Mouse (Mus musculus) hindbrain, embryonic 12.5 days (tissue): ENCODE data around the gene Tgfbi. TPM values are rescaled to one million over a fixed set of nuclear protein-coding genes. Genes with fewer than 3 reads are reported as not detected.

Source experiments
- ATAC-seq: fragments of 200-750 bp; cut with Nextera tagmentation; 2 replicates; pipeline ENCODE4 v1.8.0; 2017; ENCODE audit warnings: moderate TSS enrichment; ENCODE audit not compliant: low FRiP score
- H3K27ac ChIP-seq: fragments of 300-500 bp; sonication (generic); 2 replicates; pipeline ENCODE4 v1.5.1; 2016; ENCODE audit warnings: mild to moderate bottlenecking
- H3K27me3 ChIP-seq: fragments of 300-500 bp; sonication (generic); 2 replicates; pipeline ENCODE4 v1.6.1; 2016; ENCODE audit warnings: mild to moderate bottlenecking
- H3K36me3 ChIP-seq: fragments of 300-500 bp; sonication (generic); 2 replicates; pipeline ENCODE4 v1.6.1; 2016; ENCODE audit warnings: mild to moderate bottlenecking
- H3K4me1 ChIP-seq: fragments of 300-500 bp; sonication (generic); 2 replicates; pipeline ENCODE4 v1.6.1; 2016
- H3K4me2 ChIP-seq: fragments of 300-500 bp; sonication (generic); replicated peaks from 2 replicates; pipeline ENCODE4 v1.6.1; 2016; ENCODE audit warnings: mild to moderate bottlenecking
- H3K4me3 ChIP-seq: fragments of 300-500 bp; sonication (generic); 2 replicates; pipeline ENCODE4 v1.5.1; 2016; ENCODE audit warnings: mild to moderate bottlenecking
- H3K9ac ChIP-seq: fragments of 300-500 bp; sonication (generic); 2 replicates; pipeline ENCODE4 v1.6.1; 2016; ENCODE audit warnings: mild to moderate bottlenecking, moderate library complexity
- H3K9me3 ChIP-seq: fragments of 300-500 bp; sonication (generic); replicated peaks from 2 replicates; pipeline ENCODE4 v1.6.1; 2016; ENCODE audit warnings: mild to moderate bottlenecking
- WGBS: fragments of 180-500 bp; shearing (Covaris S2); methylation state at CpG from one replicate; pipeline ENCODE4 v1.1.7; 2016; 5-methylcytosine and 5-hydroxymethylcytosine counted together
- polyA plus RNA-seq: library from polyadenylated mRNA; unstranded; fragments of >200 nt; fragmentation: Nextera tagmentation; extraction: Ambion mirVana; gene quantifications from 2 replicates; pipeline ENCODE4 v1.2.1, GENCODE M21; 2016

Tgfbi gene
- polyA plus RNA-seq: 65.5 and 72.2 TPM in 2 replicates

DNA sequence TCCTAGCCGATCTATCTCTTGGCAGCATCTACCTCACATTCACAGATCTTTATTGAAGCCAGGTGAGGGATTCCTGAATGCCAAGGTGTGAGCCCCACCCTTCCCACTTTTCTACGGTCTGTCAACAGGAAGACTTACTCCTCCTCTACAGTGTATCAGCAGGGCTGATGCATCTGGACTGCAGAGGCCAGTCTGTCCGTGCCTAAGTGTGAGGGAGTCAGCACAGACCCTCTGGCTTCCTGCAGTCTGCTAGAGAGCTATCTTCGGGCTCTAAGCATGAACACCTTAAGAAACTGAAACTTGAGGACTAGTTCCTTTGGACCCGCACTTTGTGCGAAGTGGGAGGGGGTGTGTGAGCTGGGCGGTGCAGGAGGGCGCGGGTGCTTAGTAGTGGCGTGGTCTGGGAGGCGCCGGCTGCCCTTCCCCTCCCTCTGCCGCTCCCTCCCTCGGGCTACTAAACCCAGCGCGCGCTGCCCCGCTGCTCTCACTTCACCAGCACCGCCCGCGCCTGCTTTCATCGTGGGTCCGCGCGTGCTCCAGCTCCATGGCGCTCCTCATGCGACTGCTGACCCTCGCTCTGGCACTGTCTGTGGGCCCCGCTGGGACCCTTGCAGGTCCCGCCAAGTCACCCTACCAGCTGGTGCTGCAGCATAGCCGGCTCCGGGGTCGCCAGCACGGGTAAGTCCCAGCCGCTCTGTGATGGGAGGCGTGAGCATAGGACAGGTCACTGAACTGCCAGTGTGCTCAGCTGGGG lies at the start of gene Tgfbi:
Gene Tgfbi (plus strand): TSS at position 421 of the 754 bp plus-strand sequence.
- 3% methylated on average over 35 of the region's 36 CpGs for WGBS
- Histone ChIP-seq H3K4me1 (peaks cover 29% of the 10 kb centered on the region), H3K9me3 (no peaks in the 10 kb centered on the region), H3K27me3 (peaks cover 31% of the 10 kb centered on the region; the same call in 1 of the 2 replicates), H3K4me2 (peak within 1 kb of the TSS; percentile 82), H3K4me3 (peak within 1 kb of the TSS; percentile 43), H3K27ac (no peak within 1 kb of the TSS), H3K36me3 (no peaks in the 10 kb centered on the region), H3K9ac (peak within 1 kb of the TSS; percentile 65)
- peak; percentile 68 for ATAC-seq

DNA sequence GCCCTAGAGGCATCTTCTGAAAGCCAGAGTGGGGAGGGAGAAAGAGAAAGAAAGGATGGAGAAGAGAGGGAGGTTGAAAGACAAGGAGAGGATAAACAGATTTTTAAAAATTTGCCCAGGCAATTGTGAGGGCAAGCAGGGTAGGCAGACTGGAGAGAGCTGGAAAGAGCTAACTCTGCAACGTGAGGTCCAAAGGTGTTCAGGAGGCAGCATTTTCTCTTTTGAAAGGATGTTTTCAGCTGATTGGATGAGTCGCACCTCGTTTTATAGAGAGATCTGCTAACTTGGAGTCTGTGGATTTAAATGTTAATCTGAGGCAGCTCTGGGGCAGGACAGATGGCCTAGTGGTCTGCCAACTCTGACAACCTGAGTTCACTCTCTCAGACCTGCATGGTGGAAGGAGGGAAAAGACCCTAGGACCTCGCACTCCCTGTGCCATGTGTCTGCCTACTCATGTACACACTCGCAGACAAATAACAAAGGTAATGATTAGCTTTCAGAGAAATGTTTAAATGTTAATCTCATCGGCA lies 49.4 kb upstream of the Tgfbi start:
- H3K4me1 ChIP-seq: peaks cover 12% of the 10 kb centered on the region
- ATAC-seq: no peak
- no peak overlapping the region for H3K9ac ChIP-seq
- no peaks in the 10 kb centered on the region for H3K9me3 ChIP-seq
- no peak overlapping the region for H3K4me2 ChIP-seq
- WGBS: 89% methylated on average over 6 of the region's 6 CpGs
- no peaks in the 10 kb centered on the region for H3K36me3 ChIP-seq
- no peak overlapping the region for H3K27ac ChIP-seq
- H3K27me3 ChIP-seq: no peaks in the 10 kb centered on the region
- H3K4me3 ChIP-seq: no peak overlapping the region

DNA sequence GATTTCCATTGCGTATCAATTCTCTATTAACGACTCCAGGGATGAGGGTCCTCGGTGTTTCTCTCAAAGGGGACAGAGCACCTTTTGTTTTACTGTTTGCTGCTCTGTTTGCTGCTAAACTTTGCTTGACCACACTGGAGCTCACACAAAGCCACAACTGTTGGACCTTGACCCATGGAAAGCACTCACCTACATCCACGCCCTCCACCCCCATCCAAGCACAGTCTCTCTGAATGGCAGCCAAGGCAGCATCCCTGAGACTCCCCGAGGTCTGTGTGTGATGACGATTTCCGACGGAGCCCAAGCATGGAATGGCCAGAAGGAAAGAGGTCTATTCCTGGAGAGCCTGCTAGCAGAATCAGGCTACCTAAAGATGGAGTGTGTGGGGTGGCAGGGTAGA lies 48.2 kb upstream of the Tgfbi start:
- peaks cover 12% of the 10 kb centered on the region; the same call in 1 of the 2 replicates for H3K4me1 ChIP-seq

DNA sequence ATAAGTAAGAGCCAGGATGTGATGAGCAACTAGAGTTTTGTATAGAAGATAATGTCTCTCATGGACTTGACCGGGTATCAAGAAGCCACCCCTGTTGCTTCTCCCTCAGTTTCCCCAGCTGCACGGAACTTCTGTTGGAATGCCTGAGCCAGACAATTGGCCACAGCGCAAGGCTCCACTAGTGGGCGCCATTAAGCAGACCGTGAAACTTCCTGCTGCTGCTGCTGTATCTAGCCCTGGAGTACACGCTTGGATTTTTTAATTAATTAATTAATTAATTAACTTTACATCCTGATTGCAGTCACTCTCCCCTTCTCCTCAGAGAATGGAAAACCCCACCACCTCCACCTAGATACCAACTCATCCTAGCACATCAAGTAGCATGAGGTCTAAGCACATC lies 46.2 kb upstream of the Tgfbi start:
- 31% methylated on average over 6 of the region's 6 CpGs for WGBS
- peaks cover 5% of the 10 kb centered on the region; the same call in 1 of the 2 replicates for H3K4me1 ChIP-seq
- no peak overlapping the region for H3K27ac ChIP-seq
- H3K9ac ChIP-seq: no peak overlapping the region
- H3K36me3 ChIP-seq: no peaks in the 10 kb centered on the region
- no peak for ATAC-seq
- no peak overlapping the region for H3K4me2 ChIP-seq
- H3K4me3 ChIP-seq: no peak overlapping the region
- no peaks in the 10 kb centered on the region for H3K27me3 ChIP-seq
- no peaks in the 10 kb centered on the region for H3K9me3 ChIP-seq

More for the DNA sequence above, 48.2 kb upstream of the Tgfbi start:
- Histone ChIP-seq H3K4me3 (no peak overlapping the region), H3K27ac (no peak overlapping the region), H3K9ac (no peak overlapping the region), H3K9me3 (no peaks in the 10 kb centered on the region), H3K4me2 (no peak overlapping the region), H3K36me3 (no peaks in the 10 kb centered on the region), H3K27me3 (no peaks in the 10 kb centered on the region)
- WGBS: 71% methylated on average over 8 of the region's 8 CpGs
- no peak for ATAC-seq

DNA sequence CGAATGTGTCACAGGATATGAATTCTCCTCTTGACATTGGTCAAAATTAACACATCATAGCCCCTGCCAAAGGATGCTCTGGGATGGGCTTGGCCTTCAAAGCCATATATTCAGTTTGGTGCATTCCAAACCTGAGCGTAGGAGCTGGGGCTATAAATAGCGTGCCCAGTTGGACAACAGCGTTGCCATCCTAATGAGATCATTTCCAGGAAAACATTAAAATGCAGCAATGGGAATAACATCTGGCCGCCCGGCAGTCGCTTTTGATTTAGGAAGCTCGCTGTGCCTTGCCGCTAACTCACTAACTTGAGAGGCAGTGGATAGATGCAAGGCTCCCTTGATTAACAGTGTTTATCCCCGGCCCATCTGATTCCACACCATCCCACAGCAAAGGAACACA lies 43.0 kb upstream of the Tgfbi start:
- 56% methylated on average over 10 of the region's 10 CpGs for WGBS
- no peak overlapping the region for H3K9ac ChIP-seq
- H3K4me3 ChIP-seq: no peak overlapping the region
- no peaks in the 10 kb centered on the region for H3K36me3 ChIP-seq
- H3K4me1 ChIP-seq: no peaks in the 10 kb centered on the region
- H3K4me2 ChIP-seq: no peak overlapping the region
- no peak for ATAC-seq
- no peak overlapping the region for H3K27ac ChIP-seq
- no peaks in the 10 kb centered on the region for H3K27me3 ChIP-seq
- no peaks in the 10 kb centered on the region for H3K9me3 ChIP-seq

DNA sequence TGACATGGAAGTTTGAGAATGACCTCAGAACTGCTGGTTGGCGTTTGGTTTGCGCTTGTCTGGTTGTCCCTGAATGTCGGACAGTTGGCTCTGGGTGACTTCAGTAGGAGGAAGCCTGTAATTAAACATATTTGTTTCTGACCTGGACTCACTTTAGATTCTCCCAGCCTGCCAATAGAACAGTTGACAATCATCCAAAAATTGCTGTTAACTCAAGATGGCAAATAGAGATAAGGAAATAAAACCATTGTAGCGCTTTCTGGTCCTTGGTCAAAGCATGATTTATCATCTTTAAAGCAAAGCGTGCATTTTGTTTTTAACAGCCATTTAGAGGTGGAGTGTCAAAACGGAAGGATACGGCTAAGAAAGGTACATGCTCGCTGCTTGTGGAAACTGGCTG lies 37.7 kb upstream of the Tgfbi start:
- no peaks in the 10 kb centered on the region for H3K27me3 ChIP-seq
- 93% methylated on average over 8 of the region's 8 CpGs for WGBS

DNA sequence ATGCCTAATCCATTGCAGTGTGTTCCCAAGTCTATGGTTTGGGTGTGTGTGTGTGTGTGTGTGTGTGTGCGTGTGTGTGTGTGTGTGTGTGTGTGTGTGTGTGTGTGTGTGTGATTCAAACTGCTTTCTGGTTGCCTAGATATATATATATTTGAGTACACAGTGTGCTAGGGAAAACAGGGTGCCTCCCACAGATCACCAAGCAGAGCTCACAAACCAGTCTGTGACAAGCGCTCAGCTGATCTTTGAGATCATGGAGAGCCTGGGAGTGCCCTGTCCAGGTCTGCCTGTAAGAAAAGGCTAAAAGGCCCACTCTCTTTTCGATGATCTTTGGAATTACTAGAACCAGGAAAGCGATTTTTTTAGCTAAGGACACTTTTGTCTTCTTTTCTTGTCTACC lies 34.2 kb upstream of the Tgfbi start:
- WGBS: 78% methylated on average over 4 of the region's 4 CpGs

More for the DNA sequence above, 37.7 kb upstream of the Tgfbi start:
- Histone ChIP-seq H3K4me2 (no peak overlapping the region), H3K9me3 (no peaks in the 10 kb centered on the region), H3K9ac (no peak overlapping the region), H3K4me3 (no peak overlapping the region), H3K27ac (no peak overlapping the region), H3K4me1 (no peaks in the 10 kb centered on the region), H3K36me3 (no peaks in the 10 kb centered on the region)
- no peak for ATAC-seq

DNA sequence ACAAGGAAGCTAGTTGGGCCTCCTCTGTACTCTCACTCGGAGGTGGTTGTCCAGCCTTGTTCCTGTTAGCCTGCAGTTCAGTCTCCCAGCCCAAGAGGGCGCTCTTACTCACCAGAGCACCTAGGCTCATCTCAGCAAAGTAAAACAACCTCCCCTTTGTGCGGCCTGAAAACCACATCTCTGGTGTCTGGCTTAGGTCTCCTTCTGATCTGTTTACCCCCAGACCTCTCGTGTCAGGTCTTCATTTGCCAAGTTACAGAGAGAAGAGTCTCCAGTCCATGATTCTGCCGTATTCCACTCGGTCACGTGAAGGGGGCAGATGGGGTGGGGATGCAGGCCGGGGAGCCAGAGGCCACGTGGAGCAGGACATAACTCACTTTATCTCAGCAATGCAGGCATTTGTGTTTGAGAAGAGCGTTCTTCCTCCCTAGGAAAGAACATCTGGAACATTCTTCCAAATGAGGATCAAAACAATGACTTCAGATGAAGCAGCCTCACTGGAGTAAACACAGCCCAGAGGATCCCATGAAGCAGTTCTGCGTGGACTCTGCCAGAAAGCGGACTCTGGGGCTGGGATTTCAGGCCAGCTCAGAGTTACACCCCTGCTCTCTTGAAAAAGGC lies 33.5 kb upstream of the Tgfbi start:
- 0 out of 2 replicates have a peak overlapping the region, but pooled peaks have one; percentile 30 for H3K27ac ChIP-seq
- no peak overlapping the region for H3K9ac ChIP-seq
- H3K4me2 ChIP-seq: no peak overlapping the region
- no peaks in the 10 kb centered on the region for H3K36me3 ChIP-seq
- no peaks in the 10 kb centered on the region for H3K27me3 ChIP-seq
- peaks cover 1% of the 10 kb centered on the region for H3K4me1 ChIP-seq
- 67% methylated on average over 12 of the region's 12 CpGs for WGBS
- H3K4me3 ChIP-seq: no peak overlapping the region
- ATAC-seq: no peak
- no peaks in the 10 kb centered on the region for H3K9me3 ChIP-seq

More for the DNA sequence above, 34.2 kb upstream of the Tgfbi start:
- Histone ChIP-seq H3K4me3 (no peak overlapping the region), H3K27ac (no peak overlapping the region), H3K36me3 (no peaks in the 10 kb centered on the region), H3K4me2 (no peak overlapping the region), H3K9ac (no peak overlapping the region), H3K9me3 (no peaks in the 10 kb centered on the region), H3K27me3 (no peaks in the 10 kb centered on the region), H3K4me1 (no peaks in the 10 kb centered on the region)
- no peak for ATAC-seq

DNA sequence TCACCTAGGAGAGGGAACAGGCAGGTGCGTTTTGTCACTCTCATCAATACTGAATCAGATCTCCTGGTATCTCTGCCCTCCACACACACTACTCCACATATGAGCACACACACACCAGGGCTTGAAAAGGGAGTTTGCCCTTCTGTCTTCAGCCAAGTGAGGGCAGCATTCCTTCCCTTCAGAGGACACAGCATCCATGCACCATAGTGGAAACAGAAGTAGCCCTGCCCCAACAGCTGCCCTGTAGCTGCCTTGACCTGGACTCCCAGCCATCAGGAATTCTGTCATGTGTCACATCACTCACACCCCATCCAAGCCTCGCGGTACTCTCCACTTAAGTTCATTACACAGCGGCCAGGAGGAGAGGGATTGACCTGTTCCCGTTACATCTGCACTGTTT lies 31.2 kb upstream of the Tgfbi start:
- H3K4me2 ChIP-seq: no peak overlapping the region
- H3K36me3 ChIP-seq: no peaks in the 10 kb centered on the region
- peaks cover 24% of the 10 kb centered on the region for H3K4me1 ChIP-seq
- ATAC-seq: no peak
- H3K27me3 ChIP-seq: no peaks in the 10 kb centered on the region
- no peak overlapping the region for H3K27ac ChIP-seq
- no peaks in the 10 kb centered on the region for H3K9me3 ChIP-seq
- no peak overlapping the region for H3K9ac ChIP-seq
- WGBS: 56% methylated on average over 5 of the region's 5 CpGs
- no peak overlapping the region for H3K4me3 ChIP-seq

DNA sequence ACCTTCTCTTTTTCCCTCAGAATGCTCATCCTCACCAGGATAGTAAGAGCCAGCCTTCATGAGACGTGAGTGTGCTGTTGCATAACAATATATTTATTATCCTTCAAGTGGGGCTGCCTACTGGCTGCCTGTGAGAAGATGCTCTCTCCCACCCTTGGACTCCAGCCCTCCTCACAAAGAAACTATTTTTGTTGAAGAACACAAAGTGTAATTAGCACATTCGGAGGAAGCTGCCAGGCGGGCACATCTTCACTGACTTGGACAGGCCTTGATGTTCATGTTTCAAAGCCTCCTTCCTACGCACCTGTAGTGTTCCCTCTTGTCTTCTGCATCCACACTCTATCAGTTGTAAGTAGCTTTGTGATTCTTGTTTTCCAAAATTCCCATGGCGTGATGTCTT lies 28.9 kb upstream of the Tgfbi start:
- Histone ChIP-seq H3K9ac (no peak overlapping the region), H3K36me3 (no peaks in the 10 kb centered on the region), H3K9me3 (no peaks in the 10 kb centered on the region), H3K27me3 (no peaks in the 10 kb centered on the region), H3K4me3 (no peak overlapping the region), H3K4me2 (no peak overlapping the region), H3K27ac (peak overlapping the region; percentile 94; the same call in 1 of the 2 replicates), H3K4me1 (peaks cover 27% of the 10 kb centered on the region)
- 69% methylated on average over 5 of the region's 5 CpGs for WGBS
- no peak for ATAC-seq

DNA sequence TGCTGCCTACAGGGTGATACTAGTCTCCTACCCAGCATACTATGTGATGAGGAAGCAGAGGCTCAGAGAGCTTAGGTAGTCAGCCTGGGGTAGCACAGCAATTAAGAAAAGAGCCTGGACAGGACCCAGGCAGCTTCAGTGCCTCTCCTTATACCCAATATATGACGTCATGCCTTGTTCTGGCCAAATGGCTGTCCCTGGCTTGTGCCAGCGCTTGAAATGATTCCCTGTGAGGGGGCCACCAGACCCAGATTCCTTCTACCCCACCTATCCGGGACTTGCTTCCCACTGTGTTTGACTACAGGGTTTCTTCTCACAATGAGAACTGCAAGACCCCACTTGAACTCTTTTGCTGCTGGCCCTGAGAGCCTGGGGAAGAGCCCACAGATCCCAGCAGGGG lies 27.8 kb upstream of the Tgfbi start:
- peak; percentile 52 for ATAC-seq
- WGBS: 0% methylated on average over 3 of the region's 3 CpGs
- Histone ChIP-seq H3K4me1 (peaks cover 27% of the 10 kb centered on the region), H3K4me3 (no peak overlapping the region), H3K27me3 (no peaks in the 10 kb centered on the region), H3K36me3 (no peaks in the 10 kb centered on the region), H3K9ac (peak overlapping the region; percentile 38), H3K27ac (peak overlapping the region; percentile 94), H3K4me2 (peak overlapping the region; percentile 41), H3K9me3 (no peaks in the 10 kb centered on the region)

DNA sequence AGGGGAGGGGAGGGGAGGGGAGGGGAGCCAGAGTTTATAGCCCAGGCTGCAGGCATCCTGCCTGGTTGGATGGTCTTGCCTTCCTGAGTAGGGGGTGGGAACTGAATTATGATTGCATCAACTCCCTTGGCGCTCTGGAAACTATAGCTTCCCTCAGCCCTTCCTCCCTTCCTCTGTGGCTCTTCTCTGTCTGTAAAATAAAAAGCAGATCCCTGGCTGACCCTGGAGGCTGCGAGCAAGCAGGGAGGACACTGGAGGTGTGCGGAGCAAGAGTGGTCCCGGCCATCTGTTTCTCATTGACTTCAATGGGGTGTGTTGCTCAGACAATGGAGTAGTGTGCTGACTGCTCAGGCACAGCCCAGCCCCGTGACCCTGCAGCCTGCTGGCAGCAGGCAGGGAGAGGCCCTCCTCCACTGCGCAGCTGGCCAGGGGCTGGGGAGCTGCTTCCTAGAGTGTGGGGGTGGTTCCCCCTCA lies 27.3 kb upstream of the Tgfbi start:
- Histone ChIP-seq H3K9ac (peak overlapping the region; percentile 38), H3K36me3 (no peaks in the 10 kb centered on the region), H3K27me3 (no peaks in the 10 kb centered on the region), H3K27ac (peak overlapping the region; percentile 94), H3K4me1 (peaks cover 27% of the 10 kb centered on the region), H3K4me2 (peak overlapping the region; percentile 41), H3K4me3 (no peak overlapping the region), H3K9me3 (no peaks in the 10 kb centered on the region)
- WGBS: 0% methylated on average over 6 of the region's 6 CpGs
- peak; percentile 96 for ATAC-seq
